Mouse (Mus musculus) frontal cortex, adult 2 months (tissue): ENCODE measurements around the gene Psmb7. TPM values are rescaled to one million over a fixed set of nuclear protein-coding genes. Genes with fewer than 3 reads are reported as not detected.

Experiments used
- DNase-seq, 2 experiments: peaks; one replicate each; pipeline ENCODE4 v3.0.0; 2022; ENCODE audit warnings: low spot score in 1 of 2; ENCODE audit errors: extremely low spot score in 1 of 2
- polyA plus RNA-seq: library from polyadenylated mRNA; depleted of rRNA; stranded (reverse); fragments of >200 nt; gene quantifications from 2 replicates; pipeline ENCODE4 v1.2.3, GENCODE M21; 2012; rRNA removed

Gene Psmb7
- polyA plus RNA-seq: 227 and 234 TPM in 2 replicates

- DNase-seq: peak; percentile 76 to 91
These were observed at the start of gene Psmb7 for GRCm38 (mm10) chr2:38643625-38644427. Gene Psmb7 (minus strand): TSS chr2:38644087.

GRCm38 (mm10) chr2:38691542-38691941, 47.7 kb upstream of the Psmb7 start:
- peak in 1 of 2 experiments; percentile 45 for DNase-seq

GRCm38 (mm10) chr2:38689881-38690280, 46.0 kb upstream of the Psmb7 start:
- DNase-seq: no peak

GRCm38 (mm10) chr2:38688791-38689520, 45.1 kb upstream of the Psmb7 start:
- peak in 1 of 2 experiments; percentile 58 for DNase-seq

- no peak for DNase-seq
These were observed 41.9 kb upstream of the Psmb7 start for GRCm38 (mm10) chr2:38685746-38686145.

- DNase-seq: no peak
These were observed 39.2 kb upstream of the Psmb7 start for GRCm38 (mm10) chr2:38683083-38683482.

- DNase-seq: no peak
These were observed 38.3 kb upstream of the Psmb7 start for GRCm38 (mm10) chr2:38682209-38682608.

GRCm38 (mm10) chr2:38678947-38679346, 35.1 kb upstream of the Psmb7 start:
- no peak for DNase-seq

GRCm38 (mm10) chr2:38675366-38675969, 31.6 kb upstream of the Psmb7 start:
- DNase-seq: no peak

GRCm38 (mm10) chr2:38672496-38672895, 28.6 kb upstream of the Psmb7 start:
- no peak for DNase-seq

- DNase-seq: no peak
These were observed 25.1 kb upstream of the Psmb7 start for GRCm38 (mm10) chr2:38668802-38669580.

GRCm38 (mm10) chr2:38661398-38661797, 17.5 kb upstream of the Psmb7 start:
- peak in 1 of 2 experiments; percentile 31 for DNase-seq

GRCm38 (mm10) chr2:38658338-38658836, 14.5 kb upstream of the Psmb7 start:
- peak; percentile 20 to 81 for DNase-seq

GRCm38 (mm10) chr2:38653694-38654093, 9.8 kb upstream of the Psmb7 start:
- DNase-seq: no peak

- no peak for DNase-seq
These were observed 9.4 kb upstream of the Psmb7 start for GRCm38 (mm10) chr2:38653293-38653619.

GRCm38 (mm10) chr2:38652565-38653292, 8.8 kb upstream of the Psmb7 start:
- DNase-seq: peak in 1 of 2 experiments; percentile 24

GRCm38 (mm10) chr2:38652098-38652497, 8.2 kb upstream of the Psmb7 start:
- DNase-seq: peak in 1 of 2 experiments; percentile 27

- no peak for DNase-seq
These were observed 6.5 kb upstream of the Psmb7 start for GRCm38 (mm10) chr2:38650340-38650739.

- DNase-seq: no peak
These were observed 3.8 kb upstream of the Psmb7 start for GRCm38 (mm10) chr2:38647661-38648060.

- peak in 1 of 2 experiments; percentile 66 for DNase-seq
These were observed 3.3 kb upstream of the Psmb7 start for GRCm38 (mm10) chr2:38647201-38647606.
